Mouse (Mus musculus): ENCODE results near the gene Il1rap. TPM values are rescaled to one million over a fixed set of nuclear protein-coding genes. Genes with fewer than 3 reads are reported as not detected.

The Il1rap gene
- polyA plus RNA-seq, 1 experiment from 2014 or later: 9.3 TPM

DNA sequence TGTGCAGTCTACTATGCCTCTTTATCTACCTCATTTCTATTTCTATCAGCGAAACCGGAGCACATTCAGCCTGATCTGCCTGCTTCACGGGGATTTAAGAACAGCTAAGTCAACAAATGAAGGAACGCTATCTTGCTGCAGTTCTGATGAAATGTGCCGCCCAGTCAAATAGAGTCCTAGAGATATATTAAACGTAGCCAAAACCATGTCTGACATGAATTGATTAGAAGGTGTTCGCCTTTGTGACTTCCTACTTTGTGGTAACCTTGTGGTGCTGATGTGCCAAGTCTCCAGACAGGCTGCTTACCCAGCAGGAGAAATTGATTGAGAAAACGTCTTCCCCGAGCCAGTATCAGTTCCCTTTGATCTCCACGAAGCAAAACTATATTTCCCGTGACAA is 109.8 kb downstream of the Il1rap start:
- no peak for ATAC-seq (replicated peaks; ENCODE audit: low FRiP score, low read depth)
- H3K9me3 ChIP-seq (replicated peaks; ENCODE audit: low read length): no peaks in the 10 kb centered on the region
- no peak overlapping the region for H3K4me3 ChIP-seq (replicated peaks; ENCODE audit: low read depth, low read length)
- H3K36me3 ChIP-seq (ENCODE audit: insufficient read depth, low read length): no peaks in the 10 kb centered on the region
- no peaks in the 10 kb centered on the region for H3K27me3 ChIP-seq (ENCODE audit: insufficient read depth, low read length)
- TF ChIP-seq CTCF (IDR thresholded peaks at IDR 0.05; ENCODE audit: low read depth): no peak
- H3K27ac ChIP-seq: no peak overlapping the region
- WGBS: 50% methylated on average over 11 of the region's 11 CpGs
- H3K4me2 ChIP-seq (ENCODE audit: low read length): no peak overlapping the region
- no peak for DNase-seq (ENCODE audit: low spot score)
- no peak overlapping the region for H3K9ac ChIP-seq (ENCODE audit: low read depth, low read length)
- no peaks in the 10 kb centered on the region for H3K4me1 ChIP-seq (replicated peaks; ENCODE audit: insufficient read depth, low read length)

DNA sequence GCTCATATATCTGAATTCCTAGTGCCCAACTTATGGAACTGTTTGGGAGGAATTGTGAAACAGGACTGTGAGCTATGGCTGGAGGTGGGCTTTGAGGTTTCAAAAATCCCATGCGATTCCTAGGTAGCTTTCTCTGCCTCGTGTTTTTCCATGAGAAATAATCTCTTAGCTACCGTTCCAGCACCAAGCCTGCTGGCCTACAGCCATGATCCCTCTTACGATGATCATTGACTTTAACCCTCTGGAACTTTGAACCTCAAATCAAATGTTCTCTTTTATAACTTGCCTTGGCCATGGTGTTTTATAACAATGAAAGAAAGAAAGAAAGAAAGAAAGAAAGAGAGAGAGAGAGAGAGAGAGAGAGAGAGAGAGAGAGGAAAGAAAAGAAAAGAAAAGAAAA is 116.6 kb downstream of the Il1rap start:
- no peak overlapping the region for H3K4me3 ChIP-seq (replicated peaks; ENCODE audit: low read depth, low read length)
- no peak overlapping the region for H3K27ac ChIP-seq
- H3K36me3 ChIP-seq (ENCODE audit: insufficient read depth, low read length): no peaks in the 10 kb centered on the region
- H3K4me1 ChIP-seq (replicated peaks; ENCODE audit: insufficient read depth, low read length): no peaks in the 10 kb centered on the region
- WGBS: 88% methylated on average over 4 of the region's 4 CpGs
- no peak for TF ChIP-seq CTCF (IDR thresholded peaks at IDR 0.05; ENCODE audit: low read depth)
- no peaks in the 10 kb centered on the region for H3K9me3 ChIP-seq (replicated peaks; ENCODE audit: low read length)
- no peak overlapping the region for H3K9ac ChIP-seq (ENCODE audit: low read depth, low read length)
- H3K27me3 ChIP-seq (ENCODE audit: insufficient read depth, low read length): no peaks in the 10 kb centered on the region
- no peak for DNase-seq (ENCODE audit: low spot score)
- no peak overlapping the region for H3K4me2 ChIP-seq (ENCODE audit: low read length)
- ATAC-seq (replicated peaks; ENCODE audit: low FRiP score, low read depth): no peak

DNA sequence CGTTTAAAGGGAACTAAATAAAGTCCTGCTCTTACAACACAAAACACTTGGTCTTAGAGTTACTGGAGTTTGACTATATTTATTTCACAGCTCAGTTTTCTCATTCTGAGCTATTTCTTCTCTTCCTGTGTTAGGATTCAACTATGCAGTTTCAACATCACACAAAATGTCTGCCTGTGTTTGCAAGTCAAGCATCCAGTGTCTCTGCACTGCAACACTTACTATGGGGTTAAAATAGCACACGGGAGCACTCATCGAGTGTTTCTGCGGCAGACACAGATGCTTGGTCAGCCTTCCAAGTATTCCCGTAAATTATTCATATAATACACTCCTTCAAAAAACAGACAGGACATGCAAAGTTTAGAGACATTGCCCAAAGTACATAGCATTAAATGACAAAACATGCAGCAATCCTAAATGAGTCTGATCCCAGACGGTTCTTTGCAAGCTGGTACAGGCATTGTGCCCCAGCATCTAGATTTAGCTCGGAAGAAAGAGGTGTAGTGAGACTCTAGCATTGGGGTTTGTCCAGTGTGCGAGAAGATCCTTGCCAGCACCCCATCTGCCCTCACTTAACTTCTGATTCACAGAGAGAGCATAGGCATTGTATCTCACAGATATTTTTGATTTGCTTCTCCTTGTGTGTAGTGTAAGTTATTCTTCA is 119.1 kb downstream of the Il1rap start:
- Histone ChIP-seq H3K4me1 (replicated peaks; ENCODE audit: insufficient read depth, low read length) (no peaks in the 10 kb centered on the region), H3K9me3 (replicated peaks; ENCODE audit: low read length) (no peaks in the 10 kb centered on the region), H3K4me2 (ENCODE audit: low read length) (no peak overlapping the region), H3K9ac (ENCODE audit: low read depth, low read length) (no peak overlapping the region), H3K36me3 (ENCODE audit: insufficient read depth, low read length) (no peaks in the 10 kb centered on the region), H3K4me3 (replicated peaks; ENCODE audit: low read depth, low read length) (no peak overlapping the region), H3K27me3 (ENCODE audit: insufficient read depth, low read length) (no peaks in the 10 kb centered on the region), H3K27ac (no peak overlapping the region)
- no peak for DNase-seq (ENCODE audit: low spot score)
- 77% methylated on average over 8 of the region's 8 CpGs for WGBS
- no peak for TF ChIP-seq CTCF (IDR thresholded peaks at IDR 0.05; ENCODE audit: low read depth)
- no peak for ATAC-seq (replicated peaks; ENCODE audit: low FRiP score, low read depth)

DNA sequence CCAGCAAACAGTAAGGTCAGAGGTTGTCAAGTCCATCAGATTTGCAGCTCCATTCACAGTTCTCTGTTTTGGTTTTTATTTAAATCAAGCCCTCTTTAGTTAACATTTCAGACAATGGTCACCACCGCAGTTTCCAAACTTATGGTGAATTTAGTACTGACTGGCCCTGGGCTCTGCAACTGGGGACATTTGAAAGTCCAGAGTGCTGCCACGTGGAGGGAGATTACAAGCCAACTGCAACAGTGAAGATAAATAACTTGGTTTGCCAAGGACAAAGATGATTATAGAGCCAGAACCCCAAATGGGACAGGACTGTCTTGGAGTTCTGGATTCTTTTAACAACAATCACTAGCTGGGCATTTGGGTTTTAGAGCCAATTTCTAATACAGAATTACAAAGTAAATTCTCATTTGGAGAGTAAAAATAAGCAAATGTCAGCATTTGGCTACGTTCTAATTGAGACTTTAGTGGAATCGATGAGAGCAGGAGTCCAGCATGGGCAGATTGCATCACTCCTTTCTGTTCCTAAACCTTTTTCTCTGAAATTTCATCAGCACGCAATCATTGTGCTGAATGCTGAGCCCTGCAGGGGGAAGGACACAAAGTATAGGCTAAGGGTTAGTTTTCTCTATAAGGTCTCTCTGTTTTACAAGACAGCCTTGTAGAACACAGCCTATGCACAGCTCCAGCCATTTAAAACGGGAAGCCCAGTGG is 124.3 kb downstream of the Il1rap start:
- H3K27ac ChIP-seq: no peak overlapping the region
- no peak overlapping the region for H3K4me2 ChIP-seq (ENCODE audit: low read length)
- H3K36me3 ChIP-seq (ENCODE audit: insufficient read depth, low read length): no peaks in the 10 kb centered on the region
- no peaks in the 10 kb centered on the region for H3K27me3 ChIP-seq (ENCODE audit: insufficient read depth, low read length)
- no peak for ATAC-seq (replicated peaks; ENCODE audit: low FRiP score, low read depth)
- DNase-seq (ENCODE audit: low spot score): no peak
- no peak overlapping the region for H3K9ac ChIP-seq (ENCODE audit: low read depth, low read length)
- TF ChIP-seq CTCF (IDR thresholded peaks at IDR 0.05; ENCODE audit: low read depth): no peak
- no peaks in the 10 kb centered on the region for H3K9me3 ChIP-seq (replicated peaks; ENCODE audit: low read length)
- no peak overlapping the region for H3K4me3 ChIP-seq (replicated peaks; ENCODE audit: low read depth, low read length)
- no peaks in the 10 kb centered on the region for H3K4me1 ChIP-seq (replicated peaks; ENCODE audit: insufficient read depth, low read length)
- 75% methylated on average over 6 of the region's 6 CpGs for WGBS

DNA sequence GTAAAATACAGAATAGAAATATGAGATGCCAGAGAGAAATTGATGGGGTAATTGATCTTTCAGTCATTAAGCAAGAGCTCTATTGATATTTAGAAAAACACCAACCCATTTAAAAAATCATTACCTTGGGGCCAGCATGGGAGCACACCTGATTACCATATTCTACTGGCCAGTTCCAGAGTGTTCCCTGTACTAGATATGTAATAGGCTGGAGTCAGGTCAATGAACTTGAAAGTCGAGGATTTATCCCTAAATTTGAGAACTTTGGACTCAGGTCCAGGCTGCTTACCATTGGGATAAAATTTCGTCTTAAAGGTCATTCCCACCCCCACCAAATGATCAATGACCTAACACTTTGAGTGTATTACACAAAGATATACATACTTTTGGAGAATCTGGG is 125.0 kb downstream of the Il1rap start:
- H3K4me1 ChIP-seq (replicated peaks; ENCODE audit: insufficient read depth, low read length): no peaks in the 10 kb centered on the region
- no peak overlapping the region for H3K4me3 ChIP-seq (replicated peaks; ENCODE audit: low read depth, low read length)
- WGBS: 70% methylated on average over 2 of the region's 2 CpGs
- no peak overlapping the region for H3K4me2 ChIP-seq (ENCODE audit: low read length)
- H3K27me3 ChIP-seq (ENCODE audit: insufficient read depth, low read length): no peaks in the 10 kb centered on the region
- H3K9ac ChIP-seq (ENCODE audit: low read depth, low read length): no peak overlapping the region
- no peak overlapping the region for H3K27ac ChIP-seq
- DNase-seq (ENCODE audit: low spot score) (no peak), ATAC-seq (replicated peaks; ENCODE audit: low FRiP score, low read depth) (no peak)
- H3K36me3 ChIP-seq (ENCODE audit: insufficient read depth, low read length): no peaks in the 10 kb centered on the region
- TF ChIP-seq CTCF (IDR thresholded peaks at IDR 0.05; ENCODE audit: low read depth): no peak
- no peaks in the 10 kb centered on the region for H3K9me3 ChIP-seq (replicated peaks; ENCODE audit: low read length)

DNA sequence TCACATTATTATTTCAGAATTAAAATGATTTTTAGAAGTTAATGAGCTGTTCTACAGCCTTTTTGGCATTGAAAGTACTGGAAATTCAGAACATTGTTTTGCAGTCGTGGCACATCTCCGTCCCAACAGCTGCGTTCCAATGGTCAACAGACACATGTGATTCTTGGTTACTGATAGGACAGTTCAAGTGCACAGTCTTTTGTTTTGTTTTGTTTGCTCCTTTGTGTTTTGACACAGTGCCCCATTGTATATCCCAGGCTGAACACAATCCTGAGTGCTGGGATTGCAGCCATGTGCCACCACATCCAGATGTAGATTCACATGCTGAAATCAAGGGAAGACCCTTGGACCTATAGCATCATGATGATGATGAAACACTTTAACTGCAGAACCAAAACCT is 129.4 kb downstream of the Il1rap start:
- no peak for TF ChIP-seq CTCF (IDR thresholded peaks at IDR 0.05; ENCODE audit: low read depth)
- ATAC-seq (replicated peaks; ENCODE audit: low FRiP score, low read depth): no peak
- no peak for DNase-seq (ENCODE audit: low spot score)
- 94% methylated on average over 3 of the region's 3 CpGs for WGBS
- no peaks in the 10 kb centered on the region for H3K27me3 ChIP-seq (ENCODE audit: insufficient read depth, low read length)
- no peaks in the 10 kb centered on the region for H3K9me3 ChIP-seq (replicated peaks; ENCODE audit: low read length)
- no peak overlapping the region for H3K4me2 ChIP-seq (ENCODE audit: low read length)
- H3K27ac ChIP-seq: no peak overlapping the region
- no peaks in the 10 kb centered on the region for H3K4me1 ChIP-seq (replicated peaks; ENCODE audit: insufficient read depth, low read length)
- H3K9ac ChIP-seq (ENCODE audit: low read depth, low read length): no peak overlapping the region
- H3K36me3 ChIP-seq (ENCODE audit: insufficient read depth, low read length): no peaks in the 10 kb centered on the region
- no peak overlapping the region for H3K4me3 ChIP-seq (replicated peaks; ENCODE audit: low read depth, low read length)
